Comparison of ENCODE assay signal across 13 mouse cellular contexts in genomic region chr3:110022783-110023599, GRCm38 (mm10).
DNase-seq lines count a peak whose midpoint lies in the region; ATAC-seq lines count a peak whose summit lies in the region.
"Had no signal": no experiment of that assay in that cellular context is flagged by ENCODE, and none has a peak within 500 bp of the region (broad histone marks: within the 10 kb centered on the region; RNA-seq: fewer than 3 reads in every experiment).

No protein-coding gene starts in this region.

- no peaks in the 10 kb centered on the region for H3K27me3 ChIP-seq in forebrain, embryonic 11.5 days (ENCODE audit: control insufficient read depth, insufficient read depth, low read length)
- no peaks in the 10 kb centered on the region for H3K27me3 ChIP-seq in forebrain, embryonic 16.5 days (replicated peaks; ENCODE audit: control insufficient read depth, insufficient read depth, low read length)
- H3K27me3 ChIP-seq in intestine, embryonic 15.5 days (replicated peaks): no peaks in the 10 kb centered on the region
- H3K27me3 ChIP-seq in intestine, embryonic 16.5 days (replicated peaks; ENCODE audit: control insufficient read depth, insufficient read depth, low read length): no peaks in the 10 kb centered on the region
- H3K27me3 ChIP-seq in limb, embryonic 13.5 days: no peaks in the 10 kb centered on the region
- H3K27me3 ChIP-seq: liver, embryonic 15.5 days had no signal

- H3K4me1 ChIP-seq in forebrain, embryonic 11.5 days (replicated peaks; ENCODE audit: control insufficient read depth, insufficient read depth, low read length): peaks cover 2% of the 10 kb centered on the region; the same call in 1 of the 2 replicates
- H3K4me1 ChIP-seq in forebrain, embryonic 16.5 days (replicated peaks; ENCODE audit: control insufficient read depth, insufficient read depth, low read length): no peaks in the 10 kb centered on the region
- H3K4me1 ChIP-seq in intestine, embryonic 15.5 days (replicated peaks): no peaks in the 10 kb centered on the region
- H3K4me1 ChIP-seq in intestine, embryonic 16.5 days (ENCODE audit: control insufficient read depth, insufficient read depth, low read length): no peaks in the 10 kb centered on the region
- H3K4me1 ChIP-seq in limb, embryonic 13.5 days: peaks cover 14% of the 10 kb centered on the region
- H3K4me1 ChIP-seq: liver, embryonic 15.5 days had no signal

- no peak overlapping the region for H3K4me2 ChIP-seq in forebrain, embryonic 11.5 days (ENCODE audit: low read depth, low read length, severe bottlenecking)
- H3K4me2 ChIP-seq in forebrain, embryonic 16.5 days (ENCODE audit: low read length): no peak overlapping the region
- H3K4me2 ChIP-seq in intestine, embryonic 15.5 days (replicated peaks): no peak overlapping the region
- no peak overlapping the region for H3K4me2 ChIP-seq in intestine, embryonic 16.5 days (ENCODE audit: low read depth, low read length)
- peak overlapping the region; percentile 42 for H3K4me2 ChIP-seq in limb, embryonic 13.5 days (replicated peaks)
- H3K4me2 ChIP-seq: liver, embryonic 15.5 days had no signal

- DNase-seq in forebrain, embryonic 11.5 days (ENCODE audit: low spot score): no peak
- DNase-seq in embryo, embryonic 11.5 days (ENCODE audit: low read depth, low spot score): peak; percentile 23
- DNase-seq in c-Kit-positive CD71-positive TER-119-positive erythroid progenitor cells, embryonic 14.5 days (ENCODE audit: low spot score): no peak
- no peak for DNase-seq in ovary, postnatal 36 days (ENCODE audit: low spot score)
- DNase-seq: cerebellum, postnatal 25 days; heart, adult 2 months; kidney, postnatal 25 days; right cerebral cortex, postnatal 4 days had no signal

- H3K4me3 ChIP-seq in forebrain, embryonic 11.5 days (ENCODE audit: low read depth, low read length): no peak overlapping the region
- H3K4me3 ChIP-seq in forebrain, embryonic 16.5 days (replicated peaks; ENCODE audit: low read length): no peak overlapping the region
- H3K4me3 ChIP-seq in intestine, embryonic 15.5 days (replicated peaks): no peak overlapping the region
- H3K4me3 ChIP-seq in intestine, embryonic 16.5 days (ENCODE audit: low read length): no peak overlapping the region
- H3K4me3 ChIP-seq in limb, embryonic 13.5 days: no peak overlapping the region
- H3K4me3 ChIP-seq: heart, adult 2 months; liver, embryonic 15.5 days had no signal

- no peaks in the 10 kb centered on the region for H3K9me3 ChIP-seq in forebrain, embryonic 11.5 days (ENCODE audit: control insufficient read depth, low read length)
- no peaks in the 10 kb centered on the region for H3K9me3 ChIP-seq in forebrain, embryonic 16.5 days (ENCODE audit: control insufficient read depth, low read length)
- no peaks in the 10 kb centered on the region for H3K9me3 ChIP-seq in intestine, embryonic 15.5 days
- H3K9me3 ChIP-seq in intestine, embryonic 16.5 days (ENCODE audit: control insufficient read depth, low read length): no peaks in the 10 kb centered on the region
- no peaks in the 10 kb centered on the region for H3K9me3 ChIP-seq in limb, embryonic 13.5 days
- H3K9me3 ChIP-seq: liver, embryonic 15.5 days had no signal

- WGBS in forebrain, embryonic 11.5 days: 64% methylated on average over 18 of the region's 18 CpGs
- 47% methylated on average over 18 of the region's 18 CpGs for WGBS in forebrain, embryonic 16.5 days
- 14% methylated on average over 18 of the region's 18 CpGs for WGBS in intestine, embryonic 15.5 days
- WGBS in intestine, embryonic 16.5 days: 21% methylated on average over 18 of the region's 18 CpGs
- 13% methylated on average over 18 of the region's 18 CpGs for WGBS in limb, embryonic 13.5 days

- 0 out of 2 replicates have a peak, but pooled peaks have one; percentile 21 for ATAC-seq in forebrain, embryonic 11.5 days (replicated peaks; ENCODE audit: low FRiP score)
- ATAC-seq in forebrain, embryonic 16.5 days: no peak
- peak; percentile 25; the same call in 1 of the 2 replicates for ATAC-seq in intestine, embryonic 15.5 days
- ATAC-seq in intestine, embryonic 16.5 days: no peak
- ATAC-seq in limb, embryonic 13.5 days (ENCODE audit: low FRiP score, low read depth): peak; percentile 76

- no peaks in the 10 kb centered on the region for H3K36me3 ChIP-seq in forebrain, embryonic 11.5 days (ENCODE audit: control insufficient read depth, insufficient read depth, low read length)
- H3K36me3 ChIP-seq in forebrain, embryonic 16.5 days (ENCODE audit: control insufficient read depth, insufficient read depth): no peaks in the 10 kb centered on the region
- H3K36me3 ChIP-seq in intestine, embryonic 15.5 days: no peaks in the 10 kb centered on the region
- no peaks in the 10 kb centered on the region for H3K36me3 ChIP-seq in intestine, embryonic 16.5 days (ENCODE audit: control insufficient read depth, insufficient read depth, low read length)
- no peaks in the 10 kb centered on the region for H3K36me3 ChIP-seq in limb, embryonic 13.5 days
- H3K36me3 ChIP-seq: liver, embryonic 15.5 days had no signal

- no peak overlapping the region for H3K9ac ChIP-seq in forebrain, embryonic 11.5 days (ENCODE audit: low read length)
- no peak overlapping the region for H3K9ac ChIP-seq in forebrain, embryonic 16.5 days (replicated peaks; ENCODE audit: low read depth, low read length)
- no peak overlapping the region for H3K9ac ChIP-seq in intestine, embryonic 15.5 days
- no peak overlapping the region for H3K9ac ChIP-seq in intestine, embryonic 16.5 days (ENCODE audit: low read depth, low read length)
- no peak overlapping the region for H3K9ac ChIP-seq in limb, embryonic 13.5 days
- H3K9ac ChIP-seq: liver, embryonic 15.5 days had no signal

- no peak overlapping the region for H3K27ac ChIP-seq in forebrain, embryonic 11.5 days (ENCODE audit: low read depth, low read length)
- no peak overlapping the region for H3K27ac ChIP-seq in forebrain, embryonic 16.5 days (ENCODE audit: low read length)
- no peak overlapping the region for H3K27ac ChIP-seq in intestine, embryonic 15.5 days
- H3K27ac ChIP-seq in intestine, embryonic 16.5 days (ENCODE audit: low read length): no peak overlapping the region
- no peak overlapping the region for H3K27ac ChIP-seq in limb, embryonic 13.5 days
- H3K27ac ChIP-seq: heart, adult 2 months; liver, embryonic 15.5 days had no signal

Comparison
In these comparisons a context has a peak if more than half of its experiments do, and no peak if none do; other contexts are left out.
1. ATAC-seq: peak in forebrain, embryonic 11.5 days (single experiment), intestine, embryonic 15.5 days (single experiment) and limb, embryonic 13.5 days (single experiment); none in forebrain, embryonic 16.5 days (single experiment) and intestine, embryonic 16.5 days (single experiment).